Mouse (Mus musculus): ENCODE results near the gene Fam3b.

DNA sequence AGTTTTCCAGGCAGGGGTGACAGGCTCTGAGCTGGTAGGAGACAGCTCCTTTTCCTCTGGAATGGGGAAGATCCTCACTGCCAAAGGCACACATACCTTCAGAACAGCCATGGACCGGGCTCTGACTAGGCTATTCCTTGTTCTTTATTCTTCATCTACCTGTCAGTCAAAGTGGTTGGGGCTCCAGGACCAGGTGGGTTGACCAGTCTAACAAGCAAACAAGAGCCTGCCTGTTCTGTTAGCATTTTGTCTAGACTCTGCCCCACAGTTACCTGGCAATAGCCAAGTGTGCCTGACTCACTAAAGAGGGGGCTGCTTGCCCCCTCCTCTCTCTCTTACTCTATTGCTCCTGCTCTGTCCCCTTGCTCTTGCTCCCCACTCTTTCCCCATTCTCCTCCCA lies 22.2 kb downstream of the Fam3b start:
- no peak for TF ChIP-seq CTCF (IDR thresholded peaks at IDR 0.05; ENCODE audit: control insufficient read depth, insufficient read depth, low read length)
- TF ChIP-seq POLR2A (IDR thresholded peaks at IDR 0.05; ENCODE audit: borderline replicate concordance, control insufficient read depth, low read depth, low read length) = no peak
